Mouse (Mus musculus) ES-E14 (cell line): ENCODE measurements around the gene Cacna1d. TPM values are rescaled to one million over a fixed set of nuclear protein-coding genes. Genes with fewer than 3 reads are reported as not detected.

Experiments
- DNase-seq: peaks from one replicate; pipeline ENCODE4 v3.0.0-alpha.2; 2013; ENCODE audit warnings: low read depth, low spot score
- H3K27ac ChIP-seq: 2 replicates; pipeline ENCODE4 v1.5.1; 2012; ENCODE audit warnings: low read depth, mild to moderate bottlenecking, low read length, moderate library complexity, mixed read lengths; ENCODE audit not compliant: poor library complexity, insufficient read depth, severe bottlenecking
- H3K36me3 ChIP-seq: 2 replicates; pipeline ENCODE4 v1.6.1; 2012; ENCODE audit warnings: mild to moderate bottlenecking, low read length, moderate library complexity, mixed read lengths; ENCODE audit not compliant: control insufficient read depth, poor library complexity, insufficient read depth, severe bottlenecking
- H3K4me1 ChIP-seq, 2 experiments: fragments of 150-350 bp in 1 of 2; sonication (generic) in 1 of 2; 2 replicates each; pipeline ENCODE4 v1.6.1; 2012; ENCODE audit warnings: low read length in 2 of 2, mild to moderate bottlenecking in 1 of 2, mixed read lengths in 1 of 2; ENCODE audit not compliant: control insufficient read depth in 2 of 2, insufficient read depth in 2 of 2, poor library complexity in 1 of 2
- H3K4me3 ChIP-seq, 2 experiments: fragments of 150-350 bp in 1 of 2; sonication (generic) in 1 of 2; 2 replicates each; pipeline ENCODE4 v1.5.1; 2012; ENCODE audit warnings: low read length in 2 of 2, low read depth in 1 of 2, mild to moderate bottlenecking in 1 of 2, mixed read lengths in 1 of 2; ENCODE audit not compliant: insufficient read depth in 1 of 2, poor library complexity in 1 of 2, severe bottlenecking in 1 of 2
- H3K9ac ChIP-seq: 2 replicates; pipeline ENCODE4 v1.6.1; 2012; ENCODE audit warnings: low read depth, mild to moderate bottlenecking, low read length, mixed read lengths; ENCODE audit not compliant: poor library complexity, insufficient read depth, severe bottlenecking
- H3K9me3 ChIP-seq: fragments of 150-350 bp; sonication (generic); 2 replicates; pipeline ENCODE4 v1.6.1; 2012; ENCODE audit warnings: low read depth, mild to moderate bottlenecking, low read length; ENCODE audit not compliant: control insufficient read depth, insufficient read depth
- CHD2 ChIP-seq: IDR thresholded peaks from 2 replicates; pipeline ENCODE4 v1.6.1; 2014; ENCODE audit warnings: mild to moderate bottlenecking, low read depth, low read length, inconsistent platforms
- HCFC1 ChIP-seq: IDR thresholded peaks from 2 replicates; pipeline ENCODE4 v1.6.1; 2012; ENCODE audit warnings: low read length, inconsistent platforms, borderline replicate concordance; ENCODE audit not compliant: insufficient read depth
- MAFK ChIP-seq: IDR thresholded peaks from 2 replicates; pipeline ENCODE4 v1.6.1; 2014; ENCODE audit warnings: mild to moderate bottlenecking, low read depth, low read length, inconsistent platforms; ENCODE audit not compliant: insufficient read depth
- ZC3H11A ChIP-seq: IDR thresholded peaks from 2 replicates; pipeline ENCODE4 v1.6.1; 2012; ENCODE audit warnings: low read depth, mild to moderate bottlenecking, inconsistent platforms, low read length, borderline replicate concordance
- ZNF384 ChIP-seq: IDR thresholded peaks from 2 replicates; pipeline ENCODE4 v1.6.1; 2012; ENCODE audit warnings: low read depth, low read length, inconsistent platforms
- in situ Hi-C, 2 experiments: fragments of 600-800 bp; cut with MboI; formaldehyde crosslinking; loops; one replicate each; pipeline ENCODE4 v1.15.1; 2025; ENCODE audit warnings: low sequenced_read_pairs in 2 of 2, inconsistent platforms in 1 of 2; ENCODE audit not compliant: unreplicated experiment in 2 of 2
- total RNA-seq: library from RNA; depleted of rRNA; stranded (reverse); fragments of 300-350 nt; gene quantifications from 2 replicates; pipeline ENCODE4 v1.2.3, GENCODE M21; 2012

The Cacna1d gene
- total RNA-seq, 1 experiment: 0.36 TPM

DNA sequence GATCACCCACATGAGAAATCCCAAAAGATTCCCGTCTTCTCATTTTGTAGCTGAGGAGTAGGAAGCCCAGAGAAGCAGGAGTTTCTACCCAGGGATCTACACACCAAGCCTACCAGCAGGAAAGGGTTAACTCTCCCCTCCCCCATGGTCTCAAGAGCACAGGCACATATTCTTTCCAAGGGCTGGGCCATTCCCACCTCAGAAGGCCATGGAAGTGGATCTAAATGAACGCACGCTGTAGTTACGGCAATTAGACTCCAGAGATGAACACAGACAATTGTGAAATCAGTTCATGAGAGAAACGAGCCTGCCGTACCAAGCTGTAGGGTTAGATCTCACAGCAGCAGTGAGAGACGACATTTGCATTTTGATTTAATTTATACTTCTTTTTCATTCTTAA is 191.3 kb downstream of the Cacna1d start:
- Histone ChIP-seq H3K9ac (no peak overlapping the region), H3K36me3 (no peaks in the 10 kb centered on the region), H3K4me1 (no peaks in the 10 kb centered on the region), H3K9me3 (no peaks in the 10 kb centered on the region), H3K27ac (no peak overlapping the region), H3K4me3 (no peak overlapping the region)
- in situ Hi-C loops: no loop called here
- no peak for DNase-seq
- TF ChIP-seq ZC3H11A (no peak), HCFC1 (no peak), MAFK (no peak), CHD2 (no peak), ZNF384 (no peak)

DNA sequence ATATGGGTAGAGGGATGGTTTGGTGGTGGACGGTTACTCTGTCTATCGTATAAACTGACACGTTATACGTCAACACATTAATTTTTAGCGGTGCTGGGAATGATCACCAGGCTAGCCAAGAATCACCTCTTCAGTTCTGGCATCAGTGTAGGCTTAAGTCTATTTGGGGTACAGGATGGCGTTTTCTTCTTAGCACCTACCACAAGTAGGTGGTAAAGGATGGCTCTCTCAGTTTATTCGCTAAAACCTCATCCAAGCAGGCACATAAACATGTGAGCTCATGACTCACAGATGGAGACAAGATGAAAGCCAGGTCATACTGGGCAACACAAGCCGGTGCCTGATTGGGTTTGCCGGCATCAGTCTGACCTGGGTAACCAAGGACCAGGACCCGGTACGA is 193.8 kb downstream of the Cacna1d start:
- no peaks in the 10 kb centered on the region for H3K9me3 ChIP-seq

DNA sequence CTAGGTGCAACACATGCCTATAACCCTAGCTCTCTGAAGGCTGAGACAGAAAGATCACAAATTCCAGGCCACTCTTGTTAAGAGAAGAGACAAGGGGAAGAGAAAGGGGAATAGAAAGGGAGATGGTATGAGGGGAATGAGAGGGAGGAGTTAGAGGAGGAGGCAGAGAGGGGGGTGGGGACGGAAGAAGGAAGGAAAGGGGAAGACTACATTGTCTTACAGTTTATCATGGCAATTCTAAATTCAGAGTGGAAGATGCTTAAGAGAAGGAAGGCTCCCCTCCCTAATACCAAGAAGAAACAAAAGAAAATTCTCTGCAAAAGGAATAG is 199.2 kb downstream of the Cacna1d start:
- DNase-seq: no peak
- in situ Hi-C loops: no loop called here
- Histone ChIP-seq H3K9ac (no peak overlapping the region), H3K9me3 (no peaks in the 10 kb centered on the region), H3K36me3 (no peaks in the 10 kb centered on the region), H3K4me3 (no peak overlapping the region), H3K4me1 (no peaks in the 10 kb centered on the region), H3K27ac (no peak overlapping the region)
- TF ChIP-seq ZC3H11A (no peak), CHD2 (no peak), MAFK (no peak), ZNF384 (no peak), HCFC1 (no peak)

More for the DNA sequence above, 193.8 kb downstream of the Cacna1d start:
- H3K4me3 ChIP-seq: no peak overlapping the region
- TF ChIP-seq ZNF384 (no peak), HCFC1 (no peak), MAFK (no peak), ZC3H11A (no peak), CHD2 (no peak)
- no peak overlapping the region for H3K9ac ChIP-seq
- in situ Hi-C loops: no loop called here
- H3K27ac ChIP-seq: no peak overlapping the region
- no peak for DNase-seq
- no peaks in the 10 kb centered on the region for H3K4me1 ChIP-seq
- H3K36me3 ChIP-seq: no peaks in the 10 kb centered on the region

DNA sequence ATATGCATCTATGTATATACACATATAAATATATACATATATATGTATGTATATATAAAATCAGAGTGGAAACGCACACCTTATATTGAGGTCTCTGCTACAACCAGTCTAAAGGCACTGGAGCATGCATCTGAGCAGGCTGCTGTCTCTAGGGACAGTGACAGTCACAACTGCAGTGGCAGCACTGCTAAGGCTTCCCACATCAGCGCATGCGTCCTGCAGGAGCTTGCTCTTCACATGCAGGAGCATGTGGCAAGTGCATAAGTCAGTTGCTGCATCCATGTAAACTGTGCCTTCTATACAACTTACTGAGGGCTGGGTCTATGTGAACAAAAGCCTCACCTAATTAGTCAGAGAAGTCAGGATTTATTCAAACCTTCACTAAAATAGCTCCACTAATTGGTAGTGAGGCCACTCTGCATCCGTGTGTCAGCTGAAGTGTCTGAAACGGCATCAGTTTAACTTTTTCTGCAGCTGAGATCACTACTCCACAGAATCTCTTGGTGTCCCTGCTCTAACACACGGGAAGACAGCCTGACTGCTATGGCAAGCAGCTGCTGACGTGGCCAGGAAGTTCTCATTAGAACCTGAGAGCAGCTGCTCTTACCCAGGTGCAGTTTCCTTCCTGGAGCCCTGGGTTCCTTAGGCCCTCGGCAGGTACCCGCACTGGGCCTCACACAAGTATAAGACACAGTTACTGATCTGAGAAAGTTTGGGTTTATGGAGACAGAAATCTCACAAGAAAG is 199.7 kb downstream of the Cacna1d start:
- Histone ChIP-seq H3K4me1 (no peaks in the 10 kb centered on the region), H3K4me3 (no peak overlapping the region), H3K27ac (no peak overlapping the region), H3K9ac (no peak overlapping the region), H3K9me3 (no peaks in the 10 kb centered on the region), H3K36me3 (no peaks in the 10 kb centered on the region)
- in situ Hi-C loops: no loop called here
- TF ChIP-seq HCFC1: no peak
- no peak for DNase-seq

DNA sequence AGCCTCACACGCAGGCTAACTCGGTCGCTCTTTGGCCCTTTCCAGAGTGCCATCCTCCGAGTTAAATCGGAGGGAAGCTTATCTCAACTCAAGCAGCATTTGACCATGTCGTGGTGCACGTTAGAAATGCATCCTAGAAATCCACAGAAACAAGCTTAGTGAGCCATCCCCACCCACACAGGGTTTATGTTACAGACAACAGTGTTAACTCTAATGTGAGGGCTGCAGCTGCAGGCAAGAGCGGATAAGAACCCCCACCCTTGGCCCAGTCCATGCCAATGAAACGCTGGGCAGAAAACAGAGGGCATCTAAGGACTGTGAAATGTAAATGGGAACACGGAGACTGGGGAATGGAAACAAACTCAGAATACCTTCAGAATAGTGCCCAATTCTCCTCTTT is 206.8 kb downstream of the Cacna1d start:
- Histone ChIP-seq H3K9me3 (no peaks in the 10 kb centered on the region), H3K27ac (no peak overlapping the region), H3K4me3 (no peak overlapping the region), H3K9ac (no peak overlapping the region), H3K36me3 (no peaks in the 10 kb centered on the region), H3K4me1 (no peaks in the 10 kb centered on the region)
- no peak for TF ChIP-seq ZC3H11A
- TF ChIP-seq HCFC1: no peak
- TF ChIP-seq CHD2: no peak
- TF ChIP-seq ZNF384: no peak
- TF ChIP-seq MAFK: no peak
- in situ Hi-C loops: no loop called here
- DNase-seq: no peak
